Mouse (Mus musculus): ENCODE measurements around the gene Sfxn5. TPM values are rescaled to one million over a fixed set of nuclear protein-coding genes. Genes with fewer than 3 reads are reported as not detected.

Gene Sfxn5
- total and polyA plus RNA-seq, 2 experiments from 2014 or later = 2.7 to 4.8 TPM

DNA sequence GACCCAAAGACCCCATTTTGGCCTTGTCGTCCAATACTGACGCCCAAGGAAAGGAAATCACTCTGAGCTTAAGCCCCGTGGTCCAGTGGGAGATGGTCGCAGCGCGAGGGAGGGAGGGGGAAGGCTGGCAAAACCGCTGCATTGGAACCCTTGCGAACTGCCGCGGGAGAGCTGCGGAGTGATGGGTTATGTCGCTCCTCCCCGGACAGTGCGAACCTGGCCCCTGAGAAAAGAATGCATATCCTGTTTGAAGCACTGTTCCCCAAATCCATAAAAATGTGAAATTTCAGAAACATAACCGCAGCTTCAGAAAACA lies 146.5 kb downstream of the Sfxn5 start:
- H3K36me3 ChIP-seq (replicated peaks; ENCODE audit: control insufficient read depth, insufficient read depth, low read length) = no peaks in the 10 kb centered on the region
- H3K9ac ChIP-seq (replicated peaks; ENCODE audit: low read depth, low read length) = no peak overlapping the region
- WGBS = 1% methylated on average over 15 of the region's 15 CpGs
- no peaks in the 10 kb centered on the region for H3K4me1 ChIP-seq (ENCODE audit: control insufficient read depth, insufficient read depth)
- no peak for DNase-seq (ENCODE audit: low spot score)
- H3K27me3 ChIP-seq (ENCODE audit: control insufficient read depth, insufficient read depth, low read length) = peaks cover 82% of the 10 kb centered on the region
- no peak for ATAC-seq (ENCODE audit: insufficient read depth, low read depth)
- no peak overlapping the region for H3K4me2 ChIP-seq (ENCODE audit: low read depth, low read length)
- peak overlapping the region; percentile 46 for H3K4me3 ChIP-seq (ENCODE audit: low read depth, low read length)
- TF ChIP-seq CTCF (IDR thresholded peaks at IDR 0.05; ENCODE audit: low read depth) = no peak
- no peak for TF ChIP-seq EP300 (IDR thresholded peaks at IDR 0.05; ENCODE audit: low read depth)
- no peaks in the 10 kb centered on the region for H3K9me3 ChIP-seq (replicated peaks; ENCODE audit: control insufficient read depth, low read length)
- no peak overlapping the region for H3K27ac ChIP-seq (ENCODE audit: low read depth)

DNA sequence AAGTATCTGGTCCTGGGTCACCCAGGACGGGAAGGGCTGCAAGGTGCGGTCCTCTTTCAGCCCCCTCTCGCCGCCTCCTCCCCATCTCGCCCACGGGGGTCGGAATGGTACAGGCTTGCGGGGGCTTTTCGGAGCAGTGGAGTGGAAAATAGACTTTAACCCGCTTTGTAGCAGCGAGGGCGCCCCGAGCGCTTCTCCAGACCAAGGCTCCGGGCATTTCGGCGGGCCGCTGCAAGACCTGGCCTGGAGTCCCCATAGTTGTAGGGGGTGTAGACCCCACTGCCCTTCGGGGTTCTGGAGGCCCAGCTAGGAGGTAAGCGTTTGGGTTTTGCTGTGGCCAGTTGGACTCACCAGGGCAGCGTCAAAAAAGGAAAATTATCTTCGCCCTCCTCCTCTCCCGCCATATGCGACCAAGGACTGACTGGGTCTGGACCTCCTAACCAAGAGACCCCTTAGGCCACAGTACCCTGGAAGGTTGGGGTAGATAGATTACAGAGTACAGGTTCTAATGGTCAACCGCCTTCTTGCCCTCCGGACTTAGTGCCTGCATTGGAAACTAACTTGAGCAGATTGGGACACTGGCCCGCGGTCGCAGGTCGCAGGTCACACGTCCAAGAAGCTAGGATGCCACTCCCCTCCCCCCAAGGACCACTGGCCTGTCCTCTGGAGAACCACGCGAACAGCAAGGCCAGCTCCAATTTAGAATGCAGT lies 147.0 kb downstream of the Sfxn5 start:
- H3K4me1 ChIP-seq (ENCODE audit: control insufficient read depth, insufficient read depth) = no peaks in the 10 kb centered on the region
- TF ChIP-seq CTCF (IDR thresholded peaks at IDR 0.05; ENCODE audit: low read depth) = no peak
- no peak for TF ChIP-seq EP300 (IDR thresholded peaks at IDR 0.05; ENCODE audit: low read depth)
- H3K27me3 ChIP-seq (ENCODE audit: control insufficient read depth, insufficient read depth, low read length) = peaks cover 77% of the 10 kb centered on the region
- WGBS = 3% methylated on average over 33 of the region's 33 CpGs
- no peaks in the 10 kb centered on the region for H3K9me3 ChIP-seq (replicated peaks; ENCODE audit: control insufficient read depth, low read length)
- H3K9ac ChIP-seq (replicated peaks; ENCODE audit: low read depth, low read length) = no peak overlapping the region
- no peak for DNase-seq (ENCODE audit: low spot score)
- H3K36me3 ChIP-seq (replicated peaks; ENCODE audit: control insufficient read depth, insufficient read depth, low read length) = no peaks in the 10 kb centered on the region
- H3K4me3 ChIP-seq (ENCODE audit: low read depth, low read length) = 0 out of 2 replicates have a peak overlapping the region, but pooled peaks have one; percentile 46
- H3K27ac ChIP-seq (ENCODE audit: low read depth) = no peak overlapping the region
- no peak for ATAC-seq (ENCODE audit: insufficient read depth, low read depth)
- no peak overlapping the region for H3K4me2 ChIP-seq (ENCODE audit: low read depth, low read length)

DNA sequence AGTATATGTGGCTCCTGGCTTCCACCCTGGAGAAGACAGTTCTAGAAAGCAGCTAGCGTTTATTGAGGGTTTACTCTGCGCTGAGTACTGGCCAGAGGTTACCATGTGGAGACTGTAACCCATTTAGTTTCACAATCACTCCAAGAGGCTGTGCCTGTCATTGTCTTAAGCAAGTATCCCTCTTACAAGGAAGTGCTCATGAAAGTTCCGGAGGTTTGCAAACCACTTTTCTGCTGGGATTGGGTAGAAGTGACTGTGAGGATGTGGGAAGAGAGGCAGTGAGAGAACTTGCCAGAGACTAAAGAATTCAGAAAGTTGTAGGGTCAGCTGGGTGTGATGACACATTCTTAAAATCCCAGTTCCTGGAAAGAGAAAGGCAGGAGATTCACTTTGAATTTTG lies 149.3 kb downstream of the Sfxn5 start:
- ATAC-seq (ENCODE audit: insufficient read depth, low read depth) (no peak), DNase-seq (ENCODE audit: low spot score) (no peak)
- Histone ChIP-seq H3K27me3 (ENCODE audit: control insufficient read depth, insufficient read depth, low read length) (peaks cover 54% of the 10 kb centered on the region), H3K4me3 (ENCODE audit: low read depth, low read length) (no peak overlapping the region), H3K9ac (replicated peaks; ENCODE audit: low read depth, low read length) (no peak overlapping the region), H3K9me3 (replicated peaks; ENCODE audit: control insufficient read depth, low read length) (no peaks in the 10 kb centered on the region), H3K4me1 (ENCODE audit: control insufficient read depth, insufficient read depth) (no peaks in the 10 kb centered on the region), H3K4me2 (ENCODE audit: low read depth, low read length) (no peak overlapping the region), H3K27ac (ENCODE audit: low read depth) (no peak overlapping the region), H3K36me3 (replicated peaks; ENCODE audit: control insufficient read depth, insufficient read depth, low read length) (no peaks in the 10 kb centered on the region)
- 51% methylated on average over 3 of the region's 3 CpGs for WGBS
- TF ChIP-seq EP300 (IDR thresholded peaks at IDR 0.05; ENCODE audit: low read depth) = no peak
- TF ChIP-seq CTCF (IDR thresholded peaks at IDR 0.05; ENCODE audit: low read depth) = no peak

DNA sequence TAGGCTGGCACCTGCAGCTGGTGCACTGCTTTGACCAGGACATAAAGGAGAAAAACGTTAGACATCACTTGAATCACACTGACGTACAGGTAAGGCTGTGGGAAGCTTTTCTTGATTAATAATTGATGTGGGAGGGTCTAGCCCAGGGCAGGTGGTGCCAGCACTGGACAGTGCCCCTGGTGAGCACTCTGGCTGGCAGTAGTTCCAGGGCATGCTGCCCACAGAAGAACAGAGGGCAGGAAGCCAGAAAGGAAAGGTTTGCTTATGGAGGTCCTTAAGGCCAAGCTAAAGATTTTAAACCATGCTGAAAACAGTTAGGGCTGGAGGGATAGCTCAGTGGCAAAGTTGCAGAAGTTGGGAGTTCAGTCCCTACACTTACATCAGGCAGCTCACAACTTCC lies 153.2 kb downstream of the Sfxn5 start:
- H3K27me3 ChIP-seq (ENCODE audit: control insufficient read depth, insufficient read depth, low read length) = peaks cover 17% of the 10 kb centered on the region
- H3K36me3 ChIP-seq (replicated peaks; ENCODE audit: control insufficient read depth, insufficient read depth, low read length) = no peaks in the 10 kb centered on the region
- no peak overlapping the region for H3K9ac ChIP-seq (replicated peaks; ENCODE audit: low read depth, low read length)
- no peaks in the 10 kb centered on the region for H3K4me1 ChIP-seq (ENCODE audit: control insufficient read depth, insufficient read depth)
- WGBS = 41% methylated on average over 2 of the region's 2 CpGs
- ATAC-seq (ENCODE audit: insufficient read depth, low read depth) = no peak
- no peaks in the 10 kb centered on the region for H3K9me3 ChIP-seq (replicated peaks; ENCODE audit: control insufficient read depth, low read length)
- H3K27ac ChIP-seq (ENCODE audit: low read depth) = no peak overlapping the region
- no peak overlapping the region for H3K4me3 ChIP-seq (ENCODE audit: low read depth, low read length)
- DNase-seq (ENCODE audit: low spot score) = no peak
- TF ChIP-seq EP300 (IDR thresholded peaks at IDR 0.05; ENCODE audit: low read depth) (no peak), CTCF (IDR thresholded peaks at IDR 0.05; ENCODE audit: low read depth) (no peak)
- no peak overlapping the region for H3K4me2 ChIP-seq (ENCODE audit: low read depth, low read length)

GRCm38 (mm10) chr6:85179569-85179968 lies 153.7 kb downstream of the Sfxn5 start:
- Histone ChIP-seq H3K9ac (replicated peaks; ENCODE audit: low read depth, low read length) (no peak overlapping the region), H3K36me3 (replicated peaks; ENCODE audit: control insufficient read depth, insufficient read depth, low read length) (no peaks in the 10 kb centered on the region), H3K4me1 (ENCODE audit: control insufficient read depth, insufficient read depth) (no peaks in the 10 kb centered on the region), H3K4me3 (ENCODE audit: low read depth, low read length) (no peak overlapping the region), H3K27ac (ENCODE audit: low read depth) (no peak overlapping the region), H3K27me3 (ENCODE audit: control insufficient read depth, insufficient read depth, low read length) (peaks cover 15% of the 10 kb centered on the region), H3K4me2 (ENCODE audit: low read depth, low read length) (no peak overlapping the region), H3K9me3 (replicated peaks; ENCODE audit: control insufficient read depth, low read length) (no peaks in the 10 kb centered on the region)
- DNase-seq (ENCODE audit: low spot score) (no peak), ATAC-seq (ENCODE audit: insufficient read depth, low read depth) (no peak)
- TF ChIP-seq CTCF (IDR thresholded peaks at IDR 0.05; ENCODE audit: low read depth) (0 out of 2 replicates have a peak, but pooled peaks have one; percentile 17), EP300 (IDR thresholded peaks at IDR 0.05; ENCODE audit: low read depth) (no peak)
- 49% methylated on average over 3 of the region's 3 CpGs for WGBS

DNA sequence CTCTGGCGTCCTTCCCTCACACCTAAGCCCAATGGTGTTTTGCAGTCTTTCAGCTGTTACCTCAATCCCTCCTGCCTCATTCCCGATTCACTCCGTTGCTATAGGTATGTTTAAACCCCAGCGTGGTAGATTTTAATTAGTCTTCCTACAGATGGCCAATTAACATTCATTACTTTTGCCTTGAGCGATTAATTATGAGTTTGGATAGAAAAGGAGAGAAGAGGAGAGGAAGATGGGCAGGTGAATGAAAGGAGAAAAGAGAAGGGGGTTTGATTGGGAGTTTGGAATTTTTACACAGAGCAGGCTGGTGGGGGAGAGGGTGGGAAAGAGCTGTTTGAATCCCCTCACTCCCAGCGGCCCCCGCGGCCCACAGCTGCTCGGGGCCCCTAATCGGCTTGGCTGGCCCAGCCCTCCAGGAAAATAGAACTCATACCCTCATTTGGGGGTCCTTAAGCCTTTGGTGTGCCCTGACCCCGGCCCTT lies 167.7 kb downstream of the Sfxn5 start:
- no peak for ATAC-seq (ENCODE audit: insufficient read depth, low read depth)
- H3K4me1 ChIP-seq (ENCODE audit: control insufficient read depth, insufficient read depth) = no peaks in the 10 kb centered on the region
- H3K4me2 ChIP-seq (ENCODE audit: low read depth, low read length) = no peak overlapping the region
- H3K27me3 ChIP-seq (ENCODE audit: control insufficient read depth, insufficient read depth, low read length) = 0 out of 2 replicates have a peak, but pooled peaks cover 12% of the 10 kb centered on the region
- DNase-seq (ENCODE audit: low spot score) = no peak
- no peaks in the 10 kb centered on the region for H3K36me3 ChIP-seq (replicated peaks; ENCODE audit: control insufficient read depth, insufficient read depth, low read length)
- WGBS = 55% methylated on average over 11 of the region's 11 CpGs
- H3K9ac ChIP-seq (replicated peaks; ENCODE audit: low read depth, low read length) = no peak overlapping the region
- TF ChIP-seq CTCF (IDR thresholded peaks at IDR 0.05; ENCODE audit: low read depth) (no peak), EP300 (IDR thresholded peaks at IDR 0.05; ENCODE audit: low read depth) (no peak)
- H3K4me3 ChIP-seq (ENCODE audit: low read depth, low read length) = no peak overlapping the region
- H3K9me3 ChIP-seq (replicated peaks; ENCODE audit: control insufficient read depth, low read length) = no peaks in the 10 kb centered on the region
- no peak overlapping the region for H3K27ac ChIP-seq (ENCODE audit: low read depth)

Small RNA genes within 50 kb of the gene (microRNA-seq; reads per million reads assigned to microRNA genes)
- gene Mir705 = not detected

Other genes starting within 250 kb of the Sfxn5 start
- gene Spr, start 195.7 kb downstream of the Sfxn5 start, total RNA-seq (2014; rRNA removed; ENCODE audit: low replicate concordance) = 63.3 and 108 TPM in 2 replicates
- 60.9 and 66.2 TPM in 2 replicates for gene Spr, start 195.7 kb downstream of the Sfxn5 start, polyA plus RNA-seq (2015; fragmentation: Nextera tagmentation; extraction: Ambion mirVana)
- not detected in 2 replicates for gene Emx1, start 146.0 kb downstream of the Sfxn5 start, total RNA-seq (2014; rRNA removed; ENCODE audit: low replicate concordance)
- gene Emx1, start 146.0 kb downstream of the Sfxn5 start, polyA plus RNA-seq (2015; fragmentation: Nextera tagmentation; extraction: Ambion mirVana) = not detected in 2 replicates
- gene Rab11fip5, start 41.2 kb upstream of the Sfxn5 start, total RNA-seq (2014; rRNA removed; ENCODE audit: low replicate concordance) = 86.7 and 91.3 TPM in 2 replicates
- gene Rab11fip5, start 41.2 kb upstream of the Sfxn5 start, polyA plus RNA-seq (2015; fragmentation: Nextera tagmentation; extraction: Ambion mirVana) = 35.3 and 38.2 TPM in 2 replicates
- gene Noto, start 90.5 kb upstream of the Sfxn5 start, total RNA-seq (2014; rRNA removed; ENCODE audit: low replicate concordance) = not detected in 2 replicates
- not detected in 2 replicates for gene Noto, start 90.5 kb upstream of the Sfxn5 start, polyA plus RNA-seq (2015; fragmentation: Nextera tagmentation; extraction: Ambion mirVana)
- gene Smyd5, start 98.6 kb upstream of the Sfxn5 start, total RNA-seq (2014; rRNA removed; ENCODE audit: low replicate concordance) = 15.0 and 22.7 TPM in 2 replicates
- gene Smyd5, start 98.6 kb upstream of the Sfxn5 start, polyA plus RNA-seq (2015; fragmentation: Nextera tagmentation; extraction: Ambion mirVana) = 13.1 and 16.0 TPM in 2 replicates
- 137 and 138 TPM in 2 replicates for gene Cct7, start 118.1 kb upstream of the Sfxn5 start, total RNA-seq (2014; rRNA removed; ENCODE audit: low replicate concordance)
- gene Cct7, start 118.1 kb upstream of the Sfxn5 start, polyA plus RNA-seq (2015; fragmentation: Nextera tagmentation; extraction: Ambion mirVana) = 243 and 246 TPM in 2 replicates
- 14.7 and 20.4 TPM in 2 replicates for gene Pradc1, start 118.5 kb upstream of the Sfxn5 start, total RNA-seq (2014; rRNA removed; ENCODE audit: low replicate concordance)
- 33.9 and 35.9 TPM in 2 replicates for gene Pradc1, start 118.5 kb upstream of the Sfxn5 start, polyA plus RNA-seq (2015; fragmentation: Nextera tagmentation; extraction: Ambion mirVana)
- 0.11 TPM in 1 of 2 replicates, not detected in the other for gene Fbxo41, start 169.6 kb upstream of the Sfxn5 start, total RNA-seq (2014; rRNA removed; ENCODE audit: low replicate concordance)
- not detected in 2 replicates for gene Fbxo41, start 169.6 kb upstream of the Sfxn5 start, polyA plus RNA-seq (2015; fragmentation: Nextera tagmentation; extraction: Ambion mirVana)
- not detected in 2 replicates for gene Egr4, start 180.2 kb upstream of the Sfxn5 start, total RNA-seq (2014; rRNA removed; ENCODE audit: low replicate concordance)
- gene Egr4, start 180.2 kb upstream of the Sfxn5 start, polyA plus RNA-seq (2015; fragmentation: Nextera tagmentation; extraction: Ambion mirVana) = not detected in 2 replicates

Data from heart, postnatal 0 days (tissue).